Mouse (Mus musculus) megakaryocyte, adult 5-6 weeks (primary cell): ENCODE measurements around the gene 5730480H06Rik. TPM values are rescaled to one million over a fixed set of nuclear protein-coding genes. Genes with fewer than 3 reads are reported as not detected.

ENCODE experiments used
- ATAC-seq: 2 replicates; pipeline ENCODE4 v1.8.0; 2016; ENCODE audit warnings: mild to moderate bottlenecking, inconsistent platforms; ENCODE audit not compliant: poor library complexity, severe bottlenecking
- total RNA-seq, 2 experiments: library from RNA; stranded (forward) in 1 of 2; stranded (reverse) in 1 of 2; fragments of 153-499, 151-499 nt in 1 of 2; fragments of 221-1000, 200-1000 nt in 1 of 2; gene quantifications; 2 replicates each; pipeline versions ENCODE4 v1.2.3 to v1.2.4; 2015 to 2017

Gene 5730480H06Rik
- total RNA-seq, 2 experiments from 2014 or later = 2.6 to 13.0 TPM

- ATAC-seq = no peak
These were observed 92.0 kb downstream of the 5730480H06Rik start for GRCm38 (mm10) chr5:48419741-48420140.

GRCm38 (mm10) chr5:48421957-48422356 lies 94.2 kb downstream of the 5730480H06Rik start:
- ATAC-seq = no peak

GRCm38 (mm10) chr5:48430459-48430858 lies 102.7 kb downstream of the 5730480H06Rik start:
- no peak for ATAC-seq

- no peak for ATAC-seq
These were observed 121.1 kb downstream of the 5730480H06Rik start for GRCm38 (mm10) chr5:48448888-48449287.

GRCm38 (mm10) chr5:48460221-48460620 lies 132.5 kb downstream of the 5730480H06Rik start:
- no peak for ATAC-seq
